Mouse (Mus musculus) layer of hippocampus, postnatal 10 days (tissue): ENCODE data around the gene Osbpl9. TPM values are rescaled to one million over a fixed set of nuclear protein-coding genes. Genes with fewer than 3 reads are reported as not detected.

Source experiments
- DNase-seq, 2 experiments: peaks; one replicate each; pipeline ENCODE4 v3.0.0; 2021; ENCODE audit warnings: low spot score in 2 of 2
- long read RNA-seq: library from polyadenylated mRNA; stranded (forward); transcript quantifications from one replicate; pipeline ENCODE4 v2.0.0, GENCODE M21; 2023
- total RNA-seq, 2 experiments: library from RNA; stranded (reverse); gene quantifications; 2 replicates each; pipeline ENCODE4 v1.2.3; 2021

The Osbpl9 gene
- total RNA-seq: 10 to 100 TPM; 56.5 to 63.7 TPM
- long read RNA-seq, transcript Osbpl9-219 (24 exons, 2,903 nt): minor isoform, 6 of 30 reads
- long read RNA-seq, transcript Osbpl9-218 (23 exons, 2,408 nt): major isoform, 7 of 30 reads
- long read RNA-seq, partial matches to known transcripts: 7 of 30 reads
- long read RNA-seq, other reads (novel, unspliced or antisense): 3 of 30 reads

DNA sequence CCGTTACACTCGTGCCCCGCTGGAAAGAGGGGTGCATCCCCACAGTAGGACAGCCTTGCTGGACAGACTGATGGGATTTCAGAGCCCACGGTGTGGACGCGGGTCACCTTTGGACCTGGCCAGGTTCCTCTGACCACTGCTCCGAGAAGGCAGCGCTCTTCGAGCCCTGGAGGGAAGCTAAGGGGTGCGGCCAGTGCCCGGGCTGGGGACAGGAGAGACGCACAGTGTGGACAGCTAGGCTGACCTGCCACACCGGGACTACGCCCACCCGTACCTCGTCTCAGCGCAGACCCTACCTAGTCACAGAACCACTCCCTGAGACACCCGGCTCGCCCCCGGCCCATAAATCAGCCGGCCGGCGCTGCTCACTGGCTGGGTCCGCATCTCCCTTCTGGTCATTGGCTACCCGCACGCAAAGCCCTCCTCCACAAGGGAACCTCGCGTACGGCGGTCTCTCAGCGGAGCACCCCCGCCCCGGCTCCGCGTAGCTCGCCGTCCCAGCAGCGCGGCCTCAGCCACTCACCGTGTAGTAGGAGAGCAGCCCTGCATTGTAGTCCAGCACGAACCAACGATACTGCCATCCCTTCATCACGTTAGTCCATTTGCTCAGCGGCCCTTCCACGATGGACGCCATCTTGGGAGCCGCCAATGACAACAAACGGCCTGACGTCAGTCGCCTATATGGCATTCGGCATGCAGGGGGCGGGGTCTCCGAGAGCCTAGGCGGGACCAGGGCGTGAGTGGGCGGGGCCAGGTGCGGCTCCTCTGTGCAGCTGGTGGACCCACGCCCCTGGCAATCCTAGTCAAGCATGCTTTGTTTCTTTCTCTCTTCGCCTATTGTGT is at the start of gene Osbpl9:
Gene Osbpl9 (minus strand): TSS at position 691 of the 843 bp plus-strand sequence.
- peak; percentile 98 for DNase-seq

DNA sequence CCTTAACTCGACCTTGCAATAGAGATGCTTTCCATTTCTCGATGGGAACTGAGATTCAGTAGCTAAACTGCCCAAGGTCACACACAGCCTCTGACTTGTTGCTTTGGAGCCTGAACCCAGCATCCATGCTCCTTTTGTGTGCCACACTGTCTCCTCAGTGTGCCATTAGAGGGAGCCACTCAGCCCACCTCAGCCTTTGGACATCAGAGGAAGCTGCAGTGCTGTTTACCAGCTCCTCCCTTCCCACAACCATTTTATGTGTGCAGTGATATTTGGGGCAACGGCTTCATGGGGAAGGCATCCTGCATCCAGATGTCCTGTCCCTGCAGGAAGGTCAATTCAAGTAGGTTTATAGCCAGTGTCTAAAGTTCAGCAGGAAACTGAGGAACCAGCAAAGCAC is 49.5 kb upstream of the Osbpl9 start:
- peak in 1 of 2 experiments; percentile 22 for DNase-seq

DNA sequence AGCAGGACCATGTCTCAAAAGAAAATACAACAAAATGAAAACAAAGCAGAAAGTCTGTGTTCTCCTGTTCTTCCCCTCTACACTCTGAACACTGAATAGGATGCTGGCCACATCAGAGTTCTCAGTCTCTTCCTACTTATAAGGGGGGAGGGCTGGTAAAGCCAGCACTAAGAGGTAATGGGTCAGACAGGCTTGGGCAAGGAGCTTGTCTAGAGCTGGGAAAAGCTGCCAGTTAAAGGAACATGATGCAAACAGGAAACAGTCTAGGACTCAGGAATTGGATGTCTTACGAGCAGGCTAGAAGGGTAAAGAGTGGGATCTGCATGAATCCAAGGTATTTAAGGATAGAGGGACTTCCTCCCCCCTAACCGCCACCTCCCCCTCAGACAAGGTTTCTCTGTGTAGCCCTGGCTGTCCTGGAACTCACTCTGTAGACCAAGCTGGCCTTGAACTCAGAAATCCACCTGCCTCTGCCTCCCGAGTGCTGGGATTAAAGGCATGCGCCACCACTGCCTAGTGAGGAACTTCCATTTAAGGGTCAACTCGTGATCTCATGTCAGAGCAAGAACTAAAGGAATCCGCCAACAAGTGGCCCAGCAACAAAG is 43.0 kb upstream of the Osbpl9 start:
- DNase-seq: no peak

DNA sequence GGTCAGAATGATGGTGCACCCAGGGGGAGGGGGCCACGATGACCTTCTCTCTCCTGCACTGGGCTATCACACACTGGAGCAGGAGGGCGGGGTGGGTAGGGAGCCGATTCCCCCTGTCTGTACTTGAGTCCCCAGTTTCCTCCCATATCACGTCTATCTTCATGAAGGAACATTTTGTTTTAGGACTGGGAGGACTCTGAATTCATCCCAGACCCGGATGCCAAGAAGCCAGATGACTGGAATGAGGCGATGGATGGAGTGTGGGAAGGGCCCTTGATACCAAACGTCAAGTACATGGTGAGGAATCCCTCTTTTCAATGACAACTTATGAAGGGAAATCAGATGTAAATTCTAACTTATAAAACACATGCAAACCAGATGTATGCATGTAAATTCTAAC is 42.4 kb upstream of the Osbpl9 start:
- no peak for DNase-seq

DNA sequence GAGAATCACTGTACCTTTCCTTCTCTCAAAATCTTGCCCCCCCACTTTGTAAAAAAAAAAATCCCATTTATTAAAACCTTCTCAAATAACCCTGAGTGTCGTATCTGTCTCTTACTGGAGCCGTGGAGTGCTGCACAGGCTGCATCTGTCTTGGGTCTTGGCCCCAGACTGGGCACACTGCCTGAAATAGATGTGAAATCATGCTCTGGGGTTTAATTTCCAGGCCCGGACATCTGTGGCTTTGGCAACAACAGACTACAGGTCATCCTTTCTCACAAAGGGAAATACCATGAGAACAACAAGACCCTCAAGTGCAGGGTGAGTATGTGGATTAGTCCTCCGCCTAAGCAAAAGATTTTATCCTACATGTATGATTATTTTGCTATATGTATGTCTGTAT is 39.9 kb upstream of the Osbpl9 start:
- no peak for DNase-seq

DNA sequence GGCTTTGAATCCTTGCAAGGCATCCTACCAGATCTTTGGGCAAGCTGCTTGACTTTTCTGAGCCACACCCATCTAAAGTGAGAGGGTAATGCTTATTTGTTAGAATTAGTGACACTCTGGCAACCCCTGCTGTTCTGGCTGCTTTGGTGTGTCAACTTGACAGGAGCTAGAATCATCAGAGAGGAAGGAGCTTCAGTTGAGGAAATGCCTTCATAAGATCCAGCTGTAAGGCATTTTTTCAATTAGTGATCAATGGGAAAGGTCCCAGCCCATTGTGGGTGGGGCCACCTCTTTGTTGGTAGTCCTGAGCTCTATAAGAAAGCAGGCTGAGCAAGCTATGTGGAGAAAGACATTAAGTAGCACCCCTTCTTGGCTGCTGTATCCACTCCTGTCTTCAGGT is 39.1 kb upstream of the Osbpl9 start:
- DNase-seq: no peak

DNA sequence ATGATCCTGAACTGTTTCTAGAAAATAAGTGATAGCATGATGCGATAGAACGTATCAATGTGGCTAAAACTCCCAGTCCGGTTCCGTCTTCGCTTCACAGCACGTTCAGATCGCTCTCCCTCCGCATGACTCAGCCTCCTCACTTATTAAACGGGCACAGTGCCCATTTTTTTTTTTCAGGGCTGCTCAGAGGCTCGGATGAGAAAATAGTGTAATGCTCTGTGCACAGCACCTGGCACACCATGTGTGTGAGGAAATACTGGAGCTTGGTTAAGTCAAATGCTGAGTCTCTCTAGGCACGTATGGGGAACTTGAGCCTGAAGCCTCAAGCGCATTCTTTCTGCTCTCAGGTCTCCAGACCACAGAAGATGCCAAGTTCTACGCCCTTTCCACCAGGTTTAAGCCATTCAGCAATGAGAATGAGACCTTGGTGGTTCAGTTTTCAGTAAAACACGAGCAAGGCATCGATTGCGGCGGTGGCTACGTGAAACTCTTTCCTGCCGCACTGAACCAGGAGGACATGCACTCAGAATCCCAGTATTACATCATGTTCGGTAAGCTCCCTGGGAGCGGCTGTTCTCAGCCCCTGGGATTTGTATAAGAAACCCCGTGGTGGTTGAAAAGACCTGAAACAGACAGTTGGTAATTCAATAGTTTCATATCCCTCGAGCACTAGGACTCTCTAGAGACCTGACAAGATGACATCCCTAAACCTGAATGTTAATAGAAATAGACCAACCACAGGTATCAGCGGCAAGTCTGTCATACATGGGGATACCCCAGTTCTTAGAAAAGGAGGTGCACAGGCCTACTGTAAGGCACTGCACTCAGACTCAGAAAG is 36.6 kb upstream of the Osbpl9 start:
- DNase-seq: peak; percentile 23 to 46

DNA sequence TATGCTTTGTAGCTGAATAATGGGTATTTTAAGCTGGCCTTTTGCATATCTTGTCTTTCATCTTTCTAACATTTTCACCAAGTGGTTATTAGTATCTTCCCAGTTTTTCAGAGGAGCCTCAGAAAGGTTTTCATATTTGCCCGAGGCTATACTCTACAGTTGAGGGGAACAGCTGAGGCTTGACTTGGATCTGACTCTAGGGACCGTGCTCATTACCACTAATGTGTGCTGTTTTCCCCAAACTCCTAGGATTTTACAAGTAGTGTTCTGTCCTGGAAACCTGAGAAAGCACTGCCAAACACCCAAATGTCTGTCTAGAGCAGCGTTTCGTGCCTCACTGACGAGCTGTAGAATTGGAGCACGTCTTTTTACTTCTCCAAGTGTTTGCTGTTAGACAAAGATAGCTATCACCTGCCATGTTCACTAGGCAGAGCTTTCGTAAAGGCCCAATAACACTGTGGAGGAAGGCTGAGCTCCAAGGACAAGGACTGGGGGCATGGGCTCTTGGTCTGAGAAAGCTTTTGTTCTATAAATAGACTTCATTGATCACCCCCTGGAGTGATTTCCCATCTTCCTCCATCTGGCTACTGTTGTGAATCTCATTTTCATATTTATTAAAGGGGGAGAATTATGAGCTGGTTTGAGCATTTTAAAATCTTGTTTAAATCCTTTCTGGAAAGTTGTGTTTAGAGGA is 34.3 kb upstream of the Osbpl9 start:
- DNase-seq: peak in 1 of 2 experiments; percentile 25

DNA sequence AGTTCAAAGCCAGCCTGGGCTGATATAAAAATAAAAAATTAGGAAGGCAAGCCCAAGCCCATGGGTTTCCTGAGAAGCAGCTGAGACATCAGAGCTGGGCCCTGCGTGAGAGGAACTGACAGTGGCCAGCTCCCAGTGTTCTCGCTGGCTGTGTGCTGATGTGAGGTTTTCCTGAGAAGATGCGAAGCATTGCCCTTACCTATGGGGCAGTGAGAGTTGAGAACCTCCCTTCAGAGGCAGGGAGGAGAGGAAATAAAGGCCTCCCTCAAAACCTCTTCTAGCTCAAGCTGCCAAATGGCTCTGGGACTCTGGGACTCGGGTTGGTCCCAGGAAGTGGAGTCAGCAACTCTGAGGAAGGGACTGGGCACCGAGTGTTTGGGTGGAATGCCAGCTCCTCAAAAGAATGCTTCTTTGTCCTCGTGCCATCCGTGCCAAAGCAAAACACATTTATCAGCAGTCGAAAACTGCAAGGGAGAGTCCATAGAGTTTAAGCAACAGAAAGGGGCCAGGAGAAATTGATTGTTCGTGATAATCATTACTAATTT is 32.8 kb upstream of the Osbpl9 start:
- peak in 1 of 2 experiments; percentile 45 for DNase-seq

DNA sequence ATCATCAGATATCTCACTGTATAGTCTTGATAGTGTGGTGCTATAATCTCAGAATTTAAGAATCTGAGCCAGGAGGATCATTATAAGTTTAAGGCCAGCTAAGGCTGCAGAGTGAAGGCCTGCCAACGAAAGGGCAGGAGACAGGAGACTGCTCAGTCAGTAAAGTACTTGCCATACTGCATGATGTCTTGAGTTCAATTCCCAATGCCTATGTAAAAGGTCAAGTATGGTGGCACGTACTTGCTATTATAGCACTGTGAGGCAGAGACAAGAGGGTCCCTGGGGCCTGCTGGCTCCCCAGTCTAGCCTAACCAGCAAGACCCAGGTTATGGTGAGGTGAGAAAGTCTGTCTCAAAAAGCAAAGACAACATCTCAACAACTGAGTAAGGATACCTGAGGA is 32.1 kb upstream of the Osbpl9 start, which contains the start of gene Calr4:
Gene Calr4 (plus strand): TSS at position 301 of the 400 bp plus-strand sequence.
- DNase-seq: no peak

DNA sequence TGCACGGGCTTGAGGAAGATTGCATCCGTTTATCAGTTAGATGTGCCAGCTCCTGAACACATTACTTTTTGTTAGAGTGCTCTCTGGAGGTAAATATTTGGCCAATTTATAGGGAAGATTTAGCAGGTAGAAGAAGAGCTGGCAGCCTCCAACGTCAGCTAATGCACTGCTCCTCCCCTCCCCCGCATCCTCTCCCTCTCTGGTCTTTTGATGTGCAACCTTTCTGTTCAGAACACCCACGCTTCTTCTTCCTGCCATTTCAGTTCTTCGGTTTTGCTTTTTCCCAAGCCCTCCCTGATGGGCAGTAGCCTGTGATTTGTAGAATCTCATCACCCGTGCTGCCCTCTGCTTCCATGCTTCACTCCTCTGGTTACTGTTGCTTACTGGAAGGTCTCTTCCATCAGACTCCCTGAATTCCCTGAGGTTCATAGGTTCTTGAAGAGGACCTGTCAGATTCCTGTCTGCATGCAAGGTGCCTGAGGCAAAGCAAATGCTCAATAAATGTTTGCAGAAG is 27.8 kb upstream of the Osbpl9 start:
- DNase-seq: no peak

DNA sequence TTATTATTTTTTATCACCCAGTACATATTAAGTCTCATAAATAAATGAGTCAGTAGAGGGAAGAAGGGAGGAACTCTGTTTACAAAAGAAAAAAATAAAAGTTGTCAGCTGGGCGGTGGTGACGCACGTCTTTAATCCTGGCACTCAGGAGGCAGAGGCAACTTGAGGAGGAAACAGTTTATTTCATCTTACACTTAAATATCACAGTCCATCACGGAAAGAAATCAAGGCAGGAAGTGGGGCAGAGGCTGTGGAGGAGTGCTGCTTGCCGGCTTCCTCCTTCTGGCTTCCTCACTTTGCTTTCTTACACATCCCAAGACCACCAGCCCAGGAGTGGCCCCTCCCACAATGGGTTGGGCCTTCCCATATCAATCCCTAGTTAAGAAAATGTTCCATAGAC is 24.0 kb upstream of the Osbpl9 start:
- DNase-seq: no peak

DNA sequence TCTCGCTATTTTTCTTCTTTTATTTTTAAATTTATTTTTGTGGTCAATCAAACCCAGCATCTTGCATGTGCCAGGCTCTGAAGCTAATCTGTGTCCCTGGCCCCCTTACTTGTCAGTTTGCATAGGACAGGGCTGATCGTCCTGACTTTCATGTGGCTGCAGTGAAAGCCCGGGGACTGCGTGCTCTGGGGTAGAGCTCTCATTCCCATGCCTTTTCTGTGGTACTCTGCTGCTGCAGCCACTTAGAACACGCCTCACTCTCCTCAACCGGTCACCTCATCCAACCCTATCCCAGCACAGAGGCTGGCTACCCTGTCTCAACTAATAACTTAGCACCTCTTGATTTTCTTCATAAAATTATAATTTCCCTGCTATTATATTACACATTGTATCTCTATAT is 23.5 kb upstream of the Osbpl9 start:
- no peak for DNase-seq

DNA sequence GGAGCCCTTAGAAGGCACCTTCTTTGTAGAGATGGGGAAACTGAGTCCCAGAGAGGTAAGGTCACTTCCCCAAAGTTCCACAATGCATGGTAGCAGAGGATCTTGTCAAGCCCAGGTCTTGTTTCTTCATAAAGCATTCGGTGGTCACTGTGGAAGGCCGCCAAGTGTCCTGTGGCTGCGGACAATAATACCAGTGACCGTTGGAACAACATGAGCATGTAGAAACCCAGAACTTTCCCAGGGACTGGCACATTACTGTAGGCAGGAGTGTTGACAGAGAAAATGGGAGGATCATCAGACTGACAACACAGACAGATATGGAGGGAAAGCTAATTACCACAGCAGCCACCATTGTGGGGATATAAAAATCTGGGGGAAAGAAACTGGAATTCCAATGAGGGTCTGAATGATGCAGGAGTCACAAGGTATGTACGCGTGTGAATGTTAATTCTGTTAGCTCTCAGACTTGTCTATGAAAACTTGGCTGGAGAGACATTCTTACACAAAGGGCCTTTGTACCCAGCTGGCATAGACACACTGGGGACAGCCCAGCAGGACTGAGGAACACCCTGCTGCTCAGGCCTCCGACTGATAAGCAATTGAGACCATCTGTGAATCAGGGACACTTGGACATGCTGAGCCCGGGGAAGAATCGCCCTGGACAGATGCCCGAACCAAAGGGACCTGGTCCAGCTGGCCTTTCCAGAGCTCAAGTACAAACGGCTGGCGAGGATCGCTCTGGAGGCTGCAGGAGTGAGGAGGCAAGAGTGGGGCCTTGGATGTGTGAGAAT is 22.9 kb upstream of the Osbpl9 start:
- peak; percentile 88 to 93 for DNase-seq

DNA sequence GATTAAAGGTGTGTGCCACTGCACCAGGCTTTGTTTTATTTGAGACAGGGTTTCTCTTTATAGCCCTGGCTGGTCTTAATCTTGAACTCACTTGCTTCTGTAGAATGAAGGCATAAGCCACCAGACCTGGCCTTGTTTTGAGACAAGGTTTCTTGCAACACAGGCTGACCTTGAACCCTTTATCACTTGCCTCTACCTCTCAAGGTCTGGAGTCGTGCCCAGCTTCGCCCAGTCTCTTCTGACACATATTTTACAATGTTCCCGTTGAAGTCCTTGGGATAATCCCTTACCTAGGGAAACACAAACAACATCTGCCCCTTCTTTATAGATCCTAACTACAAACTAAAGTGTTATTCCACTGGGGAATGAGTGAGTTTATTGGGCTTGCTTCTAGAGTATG is 19.9 kb upstream of the Osbpl9 start:
- no peak for DNase-seq

DNA sequence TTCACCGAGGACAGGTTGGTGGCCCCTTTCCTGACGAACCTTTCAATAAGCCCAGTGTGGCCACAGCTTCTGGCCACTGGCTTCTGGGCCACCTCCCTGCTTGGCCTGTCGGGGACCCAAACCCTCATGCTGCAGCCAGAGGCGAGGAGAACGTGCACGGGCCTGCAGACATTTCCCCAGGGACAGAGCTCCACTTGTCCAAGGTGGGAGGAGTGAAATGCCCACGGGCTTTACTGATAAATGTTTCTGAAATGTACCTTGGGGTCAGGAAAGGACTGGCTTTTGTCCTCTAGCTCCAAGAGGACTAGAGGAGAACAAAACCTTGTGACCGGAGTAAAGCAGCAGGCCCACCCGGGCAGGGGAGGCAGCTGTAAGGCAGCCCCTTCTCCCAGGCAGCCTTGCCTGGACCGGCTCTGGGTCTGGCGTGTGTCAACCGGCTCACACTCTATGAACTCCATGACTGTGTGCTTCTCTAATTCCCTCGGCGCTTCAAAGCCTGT is 18.4 kb upstream of the Osbpl9 start:
- no peak for DNase-seq

DNA sequence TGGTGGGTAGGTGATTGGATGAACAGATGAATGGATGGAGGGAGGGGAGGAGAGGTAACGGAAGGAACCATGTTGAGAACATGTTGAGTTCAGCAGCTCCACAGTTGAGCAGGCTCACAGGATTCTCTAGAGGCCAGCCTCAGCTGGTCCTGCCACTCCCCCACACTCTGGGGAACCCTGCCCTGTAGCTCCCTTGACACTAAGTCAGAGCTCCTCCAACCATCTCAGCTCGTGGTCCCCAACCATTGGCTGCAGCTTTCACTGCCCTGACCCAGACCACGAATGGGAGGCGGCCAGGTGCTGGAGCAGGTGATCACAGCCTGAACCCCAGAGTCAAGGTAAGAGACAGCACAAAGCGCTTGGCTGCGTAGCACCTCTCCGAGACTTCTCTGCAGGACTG is 15.9 kb upstream of the Osbpl9 start:
- no peak for DNase-seq

DNA sequence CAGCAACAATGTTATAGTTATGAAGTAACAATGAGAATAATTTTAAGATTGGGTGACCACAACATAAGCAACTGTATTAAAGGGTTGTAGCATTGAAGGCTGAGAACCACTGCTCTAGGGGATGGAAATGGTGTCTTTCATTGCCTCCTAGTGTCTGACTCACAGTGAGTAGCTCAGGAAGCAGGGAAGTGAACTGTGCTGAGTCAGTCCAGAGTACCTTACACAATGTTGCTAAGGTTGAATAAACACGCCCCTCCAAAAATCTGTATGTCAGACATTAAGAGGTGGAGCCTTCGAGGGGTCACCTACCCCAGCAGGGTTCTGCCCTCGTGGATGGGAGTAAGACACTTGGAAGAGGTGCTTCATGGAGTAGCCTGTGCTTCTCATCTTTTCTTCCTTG is 11.9 kb upstream of the Osbpl9 start:
- no peak for DNase-seq

DNA sequence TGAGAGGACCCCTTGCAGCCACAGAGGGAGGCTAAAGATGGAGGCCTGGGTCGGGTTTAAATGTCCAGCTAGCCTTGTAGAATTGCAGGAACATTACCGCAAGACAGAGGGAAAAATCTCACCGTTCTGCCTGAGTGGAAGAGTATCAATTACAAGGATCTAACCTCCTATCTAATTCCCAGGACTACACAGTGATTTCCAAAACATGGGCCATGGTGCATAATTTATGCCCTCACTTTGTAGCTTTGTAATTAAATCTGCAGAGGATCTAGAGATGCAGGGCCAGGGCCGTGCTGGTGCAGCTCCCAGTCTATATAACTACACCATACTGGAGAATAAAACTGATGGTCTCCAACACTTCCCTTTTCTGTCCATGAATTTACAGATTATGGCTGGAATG is 8.8 kb upstream of the Osbpl9 start:
- DNase-seq: no peak
